Mouse (Mus musculus) left cerebral cortex, postnatal 36 days (tissue): ENCODE measurements around the gene Acot7. TPM values are rescaled to one million over a fixed set of nuclear protein-coding genes. Genes with fewer than 3 reads are reported as not detected.

Experiments
- DNase-seq, 2 experiments: peaks; one replicate each; pipeline ENCODE4 v3.0.0; 2021 to 2022; ENCODE audit warnings: low spot score in 2 of 2, mixed read lengths in 1 of 2
- intact Hi-C: fragments of 180-260 bp; cut with DNase I; formaldehyde crosslinking; loops from one replicate; pipeline ENCODE4 v1.15.1; 2025
- total RNA-seq, 2 experiments: library from RNA; stranded (reverse); gene quantifications; 2 replicates each; pipeline ENCODE4 v1.2.3; 2021

Gene Acot7
- total RNA-seq, result 100 to 1,000 TPM; 295 to 323 TPM

GRCm38 (mm10) chr4:152177537-152178343 lies at the start of gene Acot7:
Acot7 (plus strand) TSS chr4:152178134.
- intact Hi-C loops, result loop anchor here (5.0 kb wide), 1 partner anchor 305 kb away; no protein-coding TSS in a partner anchor
- DNase-seq, result peak; percentile 88 to 92

GRCm38 (mm10) chr4:152128784-152129183 lies 49.1 kb upstream of the Acot7 start:
- DNase-seq, result no peak
- intact Hi-C loops, result no loop called here

DNA sequence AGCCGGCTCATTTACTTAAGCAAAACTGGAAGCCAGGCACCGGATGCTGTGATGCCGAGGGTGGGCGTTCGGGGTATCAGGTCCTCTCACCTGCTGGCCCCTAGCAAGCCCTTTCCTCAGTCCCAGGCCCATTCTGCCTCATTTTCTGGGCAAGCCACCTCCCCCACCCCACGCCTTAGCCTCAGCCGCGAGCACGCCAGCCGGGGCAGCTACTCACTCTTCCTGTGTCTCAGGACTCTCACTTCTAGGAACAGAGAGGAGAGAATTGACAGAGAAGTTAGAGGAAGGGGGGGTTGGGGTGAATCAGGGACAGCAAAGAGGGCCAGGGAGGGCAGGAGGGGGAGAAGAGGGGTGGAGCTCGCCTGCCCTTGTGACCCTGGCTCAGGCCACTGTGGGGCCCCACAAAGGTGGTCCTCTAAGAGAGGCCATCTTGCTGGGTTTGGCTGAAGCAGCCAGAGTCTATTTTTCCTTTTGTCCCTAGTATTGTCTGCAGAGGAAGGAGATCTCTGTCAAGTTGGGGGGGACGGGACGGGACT lies 48.5 kb upstream of the Acot7 start:
- DNase-seq, result no peak
- intact Hi-C loops, result no loop called here

- DNase-seq, result no peak
- intact Hi-C loops, result no loop called here
Observed at GRCm38 (mm10) chr4:152130771-152131653, 46.9 kb upstream of the Acot7 start.

DNA sequence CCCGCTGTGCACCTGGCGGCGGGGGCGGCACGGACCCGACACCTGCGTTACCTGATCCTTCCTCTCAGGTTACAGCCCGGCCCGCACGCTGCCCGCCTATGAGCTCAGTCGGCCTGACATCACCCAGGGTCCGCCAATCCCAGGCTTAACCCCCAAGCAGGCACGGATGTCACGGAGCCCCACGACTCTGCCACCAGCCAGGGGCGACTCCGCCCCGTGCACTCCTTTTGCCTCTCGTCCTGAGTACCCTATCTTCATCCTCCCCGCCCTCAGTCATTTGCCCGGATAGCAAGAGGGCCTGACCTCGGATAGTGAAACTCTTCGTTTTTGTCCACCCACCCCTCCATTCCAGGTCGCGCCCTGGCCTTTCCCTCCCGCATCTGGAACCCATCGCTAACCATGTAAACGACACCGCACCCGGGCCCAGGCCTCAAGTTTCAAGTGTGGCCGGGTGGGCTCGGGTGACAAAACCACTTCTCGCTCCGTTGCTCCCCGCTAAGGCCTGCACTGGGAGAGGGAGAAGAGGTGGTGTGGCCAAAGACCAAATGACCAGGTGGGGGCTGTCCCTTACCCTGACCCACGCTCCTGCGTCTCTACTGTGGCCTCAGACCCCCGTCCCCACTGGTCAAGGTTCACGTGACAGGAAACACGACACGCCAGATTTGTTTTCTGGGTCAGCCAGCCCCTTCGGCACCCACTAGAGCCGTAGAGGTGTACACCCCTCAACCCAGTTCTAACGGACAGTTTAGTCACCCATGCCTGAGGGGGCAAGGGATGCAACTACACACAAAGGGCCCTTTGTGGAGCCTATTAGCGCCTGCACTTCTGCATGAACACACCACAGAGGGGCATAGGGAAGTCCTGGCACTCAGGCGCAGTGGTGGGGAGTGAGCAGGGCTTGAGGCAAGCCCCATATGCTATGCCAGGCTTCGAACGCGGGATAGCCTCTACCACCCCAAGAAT lies 45.8 kb upstream of the Acot7 start:
- intact Hi-C loops, result no loop called here
- DNase-seq, result no peak

- intact Hi-C loops, result no loop called here
- DNase-seq, result no peak
Observed at GRCm38 (mm10) chr4:152132772-152133169, 45.2 kb upstream of the Acot7 start.

DNA sequence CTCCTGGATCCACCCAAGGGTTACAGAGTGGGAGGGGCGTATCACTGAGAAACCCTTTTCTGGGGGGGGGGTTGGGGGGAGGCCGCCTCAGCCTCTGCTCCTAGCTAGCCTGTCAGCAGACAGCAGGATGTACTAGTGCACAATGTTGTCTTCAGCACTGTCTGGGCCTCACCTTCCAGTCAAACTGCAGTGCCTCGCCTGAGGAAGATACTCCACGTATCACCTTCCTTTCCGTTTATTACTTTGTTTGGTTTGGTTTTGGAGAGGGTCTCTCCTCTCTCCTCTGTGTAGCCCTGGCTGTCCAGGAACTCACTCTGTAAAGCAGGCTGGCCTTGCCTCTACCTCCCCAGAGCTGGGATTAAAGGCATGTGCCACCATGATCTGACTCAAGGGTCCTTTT lies 44.7 kb upstream of the Acot7 start:
- intact Hi-C loops, result no loop called here
- no peak for DNase-seq

DNA sequence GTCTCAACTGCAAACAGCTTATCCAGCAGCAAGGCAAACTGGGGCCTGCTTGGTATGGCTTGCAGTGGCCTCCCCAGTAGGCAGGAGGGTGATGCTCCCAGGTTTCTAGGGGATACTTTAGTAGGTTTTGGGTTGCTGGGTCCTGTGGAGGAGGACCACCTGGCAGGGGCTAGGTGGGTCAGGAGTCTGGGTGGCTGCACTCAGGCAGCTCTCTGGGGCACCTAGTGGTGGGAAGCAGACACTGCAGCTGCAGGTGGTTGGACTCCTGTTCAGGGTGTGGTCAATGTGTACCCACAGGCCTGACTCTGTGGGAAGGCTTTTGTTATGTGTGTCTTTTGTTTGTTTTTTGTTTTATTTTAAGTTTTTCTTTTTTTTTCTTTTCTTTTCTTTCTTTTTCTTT lies 43.4 kb upstream of the Acot7 start:
- no peak for DNase-seq

GRCm38 (mm10) chr4:152135363-152135762 lies 42.6 kb upstream of the Acot7 start:
- intact Hi-C loops, result no loop called here
- DNase-seq, result no peak

More for the DNA sequence above, 43.4 kb upstream of the Acot7 start:
- intact Hi-C loops, result no loop called here

GRCm38 (mm10) chr4:152136112-152136875 lies 41.6 kb upstream of the Acot7 start:
- DNase-seq, result no peak
- intact Hi-C loops, result no loop called here

DNA sequence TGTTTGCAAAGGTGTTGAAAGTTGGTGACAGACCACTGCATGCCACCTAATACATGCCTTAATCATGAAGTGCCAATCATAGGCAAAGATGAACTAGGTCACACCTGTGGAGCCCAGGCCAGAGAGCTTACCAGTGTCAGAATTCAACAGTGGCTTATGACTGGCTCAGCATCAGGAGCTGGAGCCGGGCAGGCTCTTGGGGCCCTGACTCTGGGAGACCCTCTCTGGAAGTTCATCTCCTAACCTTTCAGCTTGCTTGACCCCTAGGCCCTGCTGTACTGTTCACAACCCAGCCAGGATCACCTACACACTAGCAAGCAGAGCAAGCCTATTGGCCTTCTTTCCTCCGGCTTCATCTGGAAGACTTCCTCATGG lies 41.1 kb upstream of the Acot7 start:
- intact Hi-C loops, result no loop called here
- no peak for DNase-seq

- peak; percentile 75 to 79 for DNase-seq
- intact Hi-C loops, result no loop called here
Observed at GRCm38 (mm10) chr4:152138497-152139260, 39.3 kb upstream of the Acot7 start.

DNA sequence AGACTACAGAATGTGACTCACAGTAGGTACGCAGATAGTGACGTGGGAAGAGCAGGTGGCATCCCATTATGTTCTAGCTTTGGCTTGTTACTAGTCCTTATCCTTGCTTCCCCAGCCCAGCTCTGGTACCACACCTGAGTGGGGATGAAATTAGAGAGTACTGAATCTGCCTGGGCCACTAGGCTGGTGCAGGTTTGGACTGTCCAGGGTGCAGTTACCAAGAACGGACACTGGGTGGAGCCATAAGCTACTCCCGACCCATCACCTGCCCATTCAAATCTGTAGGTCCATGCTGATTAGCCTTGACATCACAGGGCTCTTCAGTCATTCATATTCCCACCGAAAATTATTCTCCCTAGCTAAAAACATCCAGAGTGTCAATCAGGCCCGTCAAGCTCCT lies 37.5 kb upstream of the Acot7 start:
- DNase-seq, result no peak
- intact Hi-C loops, result no loop called here

DNA sequence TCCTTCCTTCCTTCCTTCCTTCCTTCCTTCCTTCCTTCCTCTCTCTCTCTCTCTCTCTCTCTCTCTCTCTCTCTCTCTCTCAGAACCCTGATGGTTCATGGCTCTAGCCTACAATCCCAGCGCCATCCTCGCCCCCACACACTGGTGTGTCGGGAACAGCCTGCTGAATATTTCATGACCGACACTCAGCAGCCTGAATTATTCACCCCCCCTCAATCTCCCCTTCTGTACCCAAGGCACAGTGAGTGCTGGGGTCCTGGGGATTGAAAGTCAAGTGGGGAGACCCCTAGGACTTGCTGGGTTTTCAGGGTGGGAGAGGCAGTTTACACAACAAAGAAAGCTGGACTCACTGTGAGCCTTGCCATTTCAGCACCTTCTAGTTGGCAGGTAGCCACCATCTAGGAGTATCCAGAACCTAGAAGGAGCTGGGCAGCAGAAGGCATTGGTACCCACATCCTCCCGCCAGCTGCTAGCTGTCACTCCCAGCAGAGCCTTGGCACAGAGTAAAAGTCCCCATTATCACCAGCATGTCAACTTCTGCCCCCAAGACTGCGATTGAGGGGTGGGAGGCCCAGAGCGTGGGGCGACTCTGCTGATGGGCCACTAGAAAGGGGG lies 36.3 kb upstream of the Acot7 start:
- peak; percentile 51 to 55 for DNase-seq
- intact Hi-C loops, result no loop called here

- DNase-seq, result no peak
- intact Hi-C loops, result no loop called here
Observed at GRCm38 (mm10) chr4:152143632-152144031, 34.3 kb upstream of the Acot7 start.

DNA sequence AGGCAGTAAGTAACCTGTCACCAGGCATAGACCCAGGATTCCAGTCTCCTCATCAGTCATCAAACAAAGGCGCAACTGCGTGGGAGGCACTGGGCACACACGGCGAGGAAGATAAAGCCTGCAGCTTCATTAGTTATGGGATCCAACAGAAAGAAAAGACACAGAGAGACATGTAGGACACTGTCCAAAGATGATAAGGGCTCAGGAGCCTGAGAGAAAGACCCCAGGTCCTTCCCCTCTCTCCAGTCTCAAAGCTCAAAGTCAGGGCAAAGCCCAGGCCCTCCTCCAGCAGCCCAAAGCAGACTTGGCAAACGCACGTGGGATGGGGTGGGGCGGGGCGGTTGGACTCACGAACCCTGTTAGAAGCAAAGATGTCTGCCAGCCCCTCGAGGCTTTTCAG lies 32.5 kb upstream of the Acot7 start:
- intact Hi-C loops, result no loop called here
- DNase-seq, result no peak

- no peak for DNase-seq
- intact Hi-C loops, result no loop called here
Observed at GRCm38 (mm10) chr4:152146033-152146827, 31.7 kb upstream of the Acot7 start.
